ENCODE assay signal across 9 mouse cellular contexts in genomic region chr9:41122390-41123110, GRCm38 (mm10). TPM values are rescaled to one million over a fixed set of nuclear protein-coding genes. Genes with fewer than 3 reads are reported as not detected.
DNase-seq lines count a peak whose midpoint lies in the region; ATAC-seq lines count a peak whose summit lies in the region.
"Had no signal": no experiment of that assay in that cellular context is flagged by ENCODE, and none has a peak within 500 bp of the region (broad histone marks: within the 10 kb centered on the region; RNA-seq: fewer than 3 reads in every experiment).

No protein-coding gene starts in this region.

- H3K27me3 ChIP-seq in forebrain, embryonic 12.5 days = no peaks in the 10 kb centered on the region

- no peak overlapping the region for H3K4me2 ChIP-seq in forebrain, embryonic 12.5 days

- H3K4me1 ChIP-seq in forebrain, embryonic 12.5 days = peaks cover 4% of the 10 kb centered on the region; the same call in 1 of the 2 replicates

- ATAC-seq in hematopoietic stem cell, adult 5-6 weeks (replicated peaks in 1 of 2; ENCODE audit: insufficient read depth in 1 of 2, low FRiP score in 2 of 2, low TSS enrichment in 1 of 2, low read depth in 1 of 2, poor library complexity in 2 of 2, severe bottlenecking in 2 of 2) = peak; percentile 22 to 33; a peak in 2 of 4 replicates
- ATAC-seq in monocyte, adult 5-6 weeks (replicated peaks; ENCODE audit: insufficient number of reproducible peaks, low FRiP score, low TSS enrichment, poor library complexity, severe bottlenecking) = 0 out of 2 replicates have a peak, but pooled peaks have one; percentile 52
- no peak for ATAC-seq in forebrain, embryonic 12.5 days (ENCODE audit: low FRiP score)

- H3K9ac ChIP-seq in forebrain, embryonic 12.5 days = no peak overlapping the region

- DNase-seq in heart, adult 11 months = peak; percentile 94
- no peak for DNase-seq in heart, postnatal 25 days (ENCODE audit: low spot score)
- peak; percentile 59 for DNase-seq in 416B (ENCODE audit: low read depth)
- peak; percentile 77 for DNase-seq in cerebellum, adult 9-10 months
- no peak for DNase-seq in urinary bladder, postnatal 25 days (ENCODE audit: low spot score)

- H3K9me3 ChIP-seq in forebrain, embryonic 12.5 days = no peaks in the 10 kb centered on the region

- no peak overlapping the region for H3K4me3 ChIP-seq in forebrain, embryonic 12.5 days (replicated peaks)
- H3K4me3 ChIP-seq: erythroblast, embryonic 14.5 days had no signal

- 89% methylated on average over 11 of the region's 11 CpGs for WGBS in forebrain, embryonic 12.5 days

- intact Hi-C loops in heart, postnatal 25 days (cut with DNase I) = loop anchor here (5.0 kb wide), 1 partner anchor 35 kb away; no protein-coding TSS in a partner anchor

- no peaks in the 10 kb centered on the region for H3K36me3 ChIP-seq in forebrain, embryonic 12.5 days (replicated peaks)

- H3K27ac ChIP-seq in forebrain, embryonic 12.5 days = no peak overlapping the region

RNA-seq across cellular contexts. Expression of gene Ubash3b, which starts 38.9 kb away (rescaled TPM):
- total RNA-seq in heart, postnatal 25 days (2021) = 1 to 10 TPM in 1 of 2 experiments, under 1 TPM in 1; 0.99 to 1.5 TPM
- total RNA-seq in hematopoietic stem cell, adult 5-6 weeks (2017) = 9.6 and 13.3 TPM in 2 replicates
- total RNA-seq in monocyte, adult 5-6 weeks (2017) = 13.4 to 29.4 TPM (median 21.3 TPM) in 3 replicates
- polyA plus RNA-seq in forebrain, embryonic 12.5 days (2016; fragmentation: Nextera tagmentation; extraction: Ambion mirVana) = 8.1 and 9.9 TPM in 2 replicates

Comparison
In these comparisons a context has a peak if more than half of its experiments do, and no peak if none do; other contexts are left out.
1. DNase-seq: peak in heart, adult 11 months (single experiment), 416B (single experiment) and cerebellum, adult 9-10 months (single experiment); none in heart, postnatal 25 days (single experiment) and urinary bladder, postnatal 25 days (single experiment).